ENCODE assay signal across 9 mouse cellular contexts in genomic region chr8:114133050-114133509, GRCm38 (mm10). TPM values are rescaled to one million over a fixed set of nuclear protein-coding genes. Genes with fewer than 3 reads are reported as not detected.
DNase-seq lines count a peak whose midpoint lies in the region; ATAC-seq and TF ChIP-seq lines count a peak whose summit lies in the region.
"Had no signal": no experiment of that assay in that cellular context is flagged by ENCODE, and none has a peak within 500 bp of the region (broad histone marks: within the 10 kb centered on the region; RNA-seq: fewer than 3 reads in every experiment).

No protein-coding gene starts in this region.

- H3K9ac ChIP-seq in lung, embryonic 15.5 days, result no peak overlapping the region
- no peak overlapping the region for H3K9ac ChIP-seq in intestine, postnatal 0 days (ENCODE audit: low read depth, low read length)
- 0 out of 2 replicates have a peak overlapping the region, but pooled peaks have one; percentile 65 for H3K9ac ChIP-seq in neural tube, embryonic 13.5 days

- peak overlapping the region; percentile 76 for H3K4me2 ChIP-seq in lung, embryonic 15.5 days
- peak overlapping the region; percentile 58 for H3K4me2 ChIP-seq in intestine, postnatal 0 days (replicated peaks; ENCODE audit: low read depth)
- peak overlapping the region; percentile 77 for H3K4me2 ChIP-seq in neural tube, embryonic 13.5 days

- no peaks in the 10 kb centered on the region for H3K27me3 ChIP-seq in lung, embryonic 15.5 days
- no peaks in the 10 kb centered on the region for H3K27me3 ChIP-seq in intestine, postnatal 0 days (replicated peaks; ENCODE audit: control insufficient read depth, insufficient read depth, low read length)
- H3K27me3 ChIP-seq in neural tube, embryonic 13.5 days, result no peaks in the 10 kb centered on the region

- no peak; the same call in 1 of the 2 replicates for ATAC-seq in lung, embryonic 15.5 days (ENCODE audit: borderline replicate concordance, extremely low read depth, low FRiP score, low TSS enrichment)
- ATAC-seq in intestine, postnatal 0 days, result no peak
- no peak for ATAC-seq in neural tube, embryonic 13.5 days (ENCODE audit: low read depth)
- no peak for ATAC-seq in megakaryocyte-erythroid progenitor cell, adult 5-6 weeks (replicated peaks; ENCODE audit: low FRiP score, low TSS enrichment, poor library complexity, severe bottlenecking)

- WGBS in lung, embryonic 15.5 days, result 26% methylated on average over 14 of the region's 14 CpGs
- 25% methylated on average over 14 of the region's 14 CpGs for WGBS in intestine, postnatal 0 days
- 33% methylated on average over 14 of the region's 14 CpGs for WGBS in neural tube, embryonic 13.5 days

- no peak for TF ChIP-seq CTCF in intestine, postnatal 0 days (IDR thresholded peaks at IDR 0.05; ENCODE audit: low read depth)

- H3K27ac ChIP-seq in lung, embryonic 15.5 days, result no peak overlapping the region
- no peak overlapping the region for H3K27ac ChIP-seq in intestine, postnatal 0 days (ENCODE audit: low read depth, low read length)
- H3K27ac ChIP-seq in neural tube, embryonic 13.5 days (replicated peaks), result no peak overlapping the region

- H3K4me1 ChIP-seq in lung, embryonic 15.5 days, result peaks cover 9% of the 10 kb centered on the region
- no peaks in the 10 kb centered on the region for H3K4me1 ChIP-seq in intestine, postnatal 0 days (replicated peaks; ENCODE audit: control insufficient read depth, insufficient read depth, low read length)
- H3K4me1 ChIP-seq in neural tube, embryonic 13.5 days (replicated peaks), result peaks cover 13% of the 10 kb centered on the region

- no peaks in the 10 kb centered on the region for H3K9me3 ChIP-seq in lung, embryonic 15.5 days
- H3K9me3 ChIP-seq in intestine, postnatal 0 days (ENCODE audit: control insufficient read depth), result no peaks in the 10 kb centered on the region
- no peaks in the 10 kb centered on the region for H3K9me3 ChIP-seq in neural tube, embryonic 13.5 days

- H3K36me3 ChIP-seq in lung, embryonic 15.5 days, result no peaks in the 10 kb centered on the region
- no peaks in the 10 kb centered on the region for H3K36me3 ChIP-seq in intestine, postnatal 0 days (ENCODE audit: control insufficient read depth, insufficient read depth)
- no peaks in the 10 kb centered on the region for H3K36me3 ChIP-seq in neural tube, embryonic 13.5 days

- peak overlapping the region; percentile 63 for H3K4me3 ChIP-seq in lung, embryonic 15.5 days
- H3K4me3 ChIP-seq in intestine, postnatal 0 days (ENCODE audit: low read depth, low read length), result peak overlapping the region; percentile 53
- peak overlapping the region; percentile 46 for H3K4me3 ChIP-seq in neural tube, embryonic 13.5 days
- H3K4me3 ChIP-seq: myocyte had no signal

- peak; percentile 6 for DNase-seq in embryo, embryonic 9.5 days (ENCODE audit: extremely low spot score)
- no peak for DNase-seq in embryo, embryonic 11 days
- no peak for DNase-seq in lung, postnatal 10 days
- no peak for DNase-seq in testis, postnatal 14 days (ENCODE audit: low spot score)

RNA-seq across cellular contexts. Expression of gene Nudt7, which starts 0.3 kb away (rescaled TPM):
- polyA plus RNA-seq in lung, embryonic 15.5 days (2015; fragmentation: Nextera tagmentation; extraction: Ambion mirVana), result 19.0 and 20.7 TPM in 2 replicates
- polyA plus RNA-seq in intestine, postnatal 0 days (2015; fragmentation: Nextera tagmentation; extraction: Ambion mirVana), result 55.7 and 59.1 TPM in 2 replicates
- 8.5 and 8.9 TPM in 2 replicates for polyA plus RNA-seq in neural tube, embryonic 13.5 days (2015; fragmentation: Nextera tagmentation; extraction: Ambion mirVana)
- total RNA-seq in megakaryocyte-erythroid progenitor cell, adult 5-6 weeks (2014; fragmentation: Nextera tagmentation), result 23.5 and 24.3 TPM in 2 replicates
- 6.7 and 28.6 TPM in 2 replicates for total RNA-seq in megakaryocyte-erythroid progenitor cell, adult 5-6 weeks (2017)
- polyA plus RNA-seq: myocyte had no signal
